Mouse (Mus musculus): ENCODE results near the gene Sec24d.

DNA sequence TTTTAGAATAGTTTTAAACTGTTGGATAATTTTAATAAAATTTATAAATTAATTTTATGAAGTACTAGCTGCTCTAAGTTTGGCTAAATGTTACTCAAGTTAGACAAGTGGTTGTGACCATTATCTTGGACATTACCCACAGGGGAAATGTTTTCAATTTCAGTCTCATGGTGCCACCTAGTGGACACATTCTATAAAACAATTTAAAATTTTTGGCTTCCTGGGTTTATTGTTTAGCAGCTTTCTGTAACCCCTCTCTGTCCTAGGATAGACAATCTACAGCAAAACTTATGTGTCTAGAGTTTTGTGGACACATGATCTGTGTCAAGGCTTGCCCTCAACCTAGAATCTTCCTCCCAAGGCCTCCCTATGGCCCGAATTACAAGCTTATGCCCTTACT is 54.9 kb downstream of the Sec24d start:
- no peak for TF ChIP-seq POLR2A (IDR thresholded peaks at IDR 0.05; ENCODE audit: borderline replicate concordance, low read depth, low read length)
- no peak for TF ChIP-seq CTCF (IDR thresholded peaks at IDR 0.05; ENCODE audit: low read depth, low read length)

All from bone marrow macrophage, adult 2 months (primary cell).